Mouse (Mus musculus): ENCODE measurements around the gene Pacsin1. TPM values are rescaled to one million over a fixed set of nuclear protein-coding genes. Genes with fewer than 3 reads are reported as not detected.

Pacsin1 gene
- polyA plus RNA-seq, 1 experiment from 2014 or later: 6.1 TPM

Other genes with a start within 250 kb of the Pacsin1 start
- 0.97 and 1.2 TPM in 2 replicates for gene Grm4, start 134.1 kb upstream of the Pacsin1 start, polyA plus RNA-seq (2014; fragmentation: Nextera tagmentation; extraction: Ambion mirVana)
- 142 and 170 TPM in 2 replicates for gene Hmga1, start 99.0 kb upstream of the Pacsin1 start, polyA plus RNA-seq (2014; fragmentation: Nextera tagmentation; extraction: Ambion mirVana)
- gene AI413582, start 89.8 kb upstream of the Pacsin1 start, polyA plus RNA-seq (2014; fragmentation: Nextera tagmentation; extraction: Ambion mirVana): 28.8 and 29.3 TPM in 2 replicates
- gene Nudt3, start 32.0 kb upstream of the Pacsin1 start, polyA plus RNA-seq (2014; fragmentation: Nextera tagmentation; extraction: Ambion mirVana): 37.4 and 38.1 TPM in 2 replicates
- gene RPS10-NUDT3, start 20.3 kb upstream of the Pacsin1 start, polyA plus RNA-seq (2014; fragmentation: Nextera tagmentation; extraction: Ambion mirVana): not detected in 2 replicates
- gene Rps10, start 18.8 kb upstream of the Pacsin1 start, polyA plus RNA-seq (2014; fragmentation: Nextera tagmentation; extraction: Ambion mirVana): 1,119 and 1,122 TPM in 2 replicates
- gene Spdef, start 73.4 kb downstream of the Pacsin1 start, polyA plus RNA-seq (2014; fragmentation: Nextera tagmentation; extraction: Ambion mirVana): 0.26 and 1.6 TPM in 2 replicates
- gene D17Wsu92e, start 165.1 kb downstream of the Pacsin1 start, polyA plus RNA-seq (2014; fragmentation: Nextera tagmentation; extraction: Ambion mirVana): 18.8 and 19.0 TPM in 2 replicates
- 272 and 274 TPM in 2 replicates for gene Snrpc, start 182.6 kb downstream of the Pacsin1 start, polyA plus RNA-seq (2014; fragmentation: Nextera tagmentation; extraction: Ambion mirVana)
- 5.9 and 6.7 TPM in 2 replicates for gene Uhrf1bp1, start 200.9 kb downstream of the Pacsin1 start, polyA plus RNA-seq (2014; fragmentation: Nextera tagmentation; extraction: Ambion mirVana)